Mouse (Mus musculus) spleen, postnatal 14 days (tissue): Measurements from ENCODE around the gene Rnf167.

Experiments
- DNase-seq, 2 experiments: peaks; one replicate each; pipeline ENCODE4 v3.0.0; 2021 to 2022; ENCODE audit warnings: low spot score in 2 of 2

Gene Rnf167

DNA sequence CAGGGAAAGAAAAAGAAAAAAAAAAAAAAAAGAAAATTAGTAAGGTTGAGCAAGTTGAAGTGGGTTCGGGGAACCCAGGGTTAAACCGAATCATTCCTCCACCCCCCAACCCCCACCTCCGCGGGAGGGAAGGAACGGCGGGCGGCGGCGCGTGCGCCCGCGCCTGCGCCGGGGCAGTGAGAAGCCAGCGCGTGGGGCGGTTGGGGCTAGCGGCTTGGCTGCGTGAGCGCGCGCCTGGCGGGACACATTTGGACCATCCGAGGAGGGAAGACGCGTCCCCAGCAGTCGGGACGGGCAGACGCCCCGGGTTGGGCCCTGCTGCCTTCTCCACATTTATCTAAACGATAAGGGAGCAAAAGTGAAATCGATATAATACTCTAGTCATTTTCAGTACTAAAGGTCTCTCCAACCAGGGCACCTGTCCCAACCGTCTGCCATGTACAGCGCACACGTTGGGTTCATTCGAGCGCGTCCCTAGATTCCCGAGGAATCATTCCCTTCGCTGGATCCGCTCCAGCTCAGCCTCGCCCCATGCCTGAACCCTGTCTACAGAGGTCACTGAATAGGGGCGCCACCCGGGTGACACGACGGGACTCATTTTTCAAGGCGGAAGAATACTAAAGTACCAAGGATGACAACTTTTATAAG, 8.0 kb downstream of the Rnf167 start:
- peak; percentile 58 to 69 for DNase-seq

GRCm38 (mm10) chr11:70655571-70656455, 8.8 kb downstream of the Rnf167 start:
- peak in 1 of 2 experiments; percentile 44 for DNase-seq

DNA sequence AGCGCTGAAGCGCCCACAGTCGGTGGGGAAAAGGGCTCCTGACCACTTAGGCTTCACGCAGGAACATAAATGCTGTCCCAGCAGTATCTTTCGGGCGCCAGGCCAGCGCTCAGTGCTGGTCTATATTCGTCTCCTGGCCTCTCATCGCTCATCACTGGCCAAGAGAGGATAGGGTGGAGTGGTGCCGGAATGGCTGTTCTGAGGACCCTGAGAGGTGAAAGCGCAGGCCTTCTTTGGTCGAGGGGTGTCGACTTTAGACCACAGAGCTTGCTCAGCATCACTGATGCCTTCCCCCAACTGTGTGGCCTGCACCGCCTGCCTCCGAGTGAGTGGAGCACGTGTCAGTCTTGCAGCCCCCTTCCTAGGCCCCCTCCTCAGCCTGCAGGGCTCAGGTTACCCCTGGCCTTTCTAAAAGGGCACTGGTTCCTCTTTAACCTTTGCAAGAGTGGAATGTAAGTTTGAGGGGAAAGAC, 9.5 kb downstream of the Rnf167 start:
- DNase-seq, result no peak

GRCm38 (mm10) chr11:70656964-70657363, 9.9 kb downstream of the Rnf167 start, which contains the start of gene Eno3:
Gene Eno3 (plus strand): TSS chr11:70657202.
- no peak for DNase-seq

DNA sequence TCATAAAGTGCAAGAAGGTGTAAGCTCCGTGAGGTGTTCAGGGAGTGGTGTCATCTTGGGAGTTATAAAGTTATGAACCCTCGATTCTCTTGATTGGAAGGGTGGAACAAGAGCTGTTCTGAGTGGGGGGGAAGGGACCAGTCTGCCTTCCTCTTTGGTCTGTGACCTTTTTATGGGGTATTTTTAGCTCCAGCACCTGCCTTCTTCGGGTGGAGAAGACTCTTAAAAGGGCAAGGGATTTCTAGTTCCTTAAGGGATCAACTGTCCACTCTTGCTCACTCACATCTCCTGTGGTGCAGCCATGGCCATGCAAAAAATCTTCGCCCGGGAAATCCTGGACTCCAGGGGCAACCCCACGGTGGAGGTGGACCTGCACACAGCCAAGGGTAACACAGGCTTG, 10.5 kb downstream of the Rnf167 start:
- no peak for DNase-seq

- no peak for DNase-seq
Measured at GRCm38 (mm10) chr11:70657991-70658390, 11.0 kb downstream of the Rnf167 start.

DNA sequence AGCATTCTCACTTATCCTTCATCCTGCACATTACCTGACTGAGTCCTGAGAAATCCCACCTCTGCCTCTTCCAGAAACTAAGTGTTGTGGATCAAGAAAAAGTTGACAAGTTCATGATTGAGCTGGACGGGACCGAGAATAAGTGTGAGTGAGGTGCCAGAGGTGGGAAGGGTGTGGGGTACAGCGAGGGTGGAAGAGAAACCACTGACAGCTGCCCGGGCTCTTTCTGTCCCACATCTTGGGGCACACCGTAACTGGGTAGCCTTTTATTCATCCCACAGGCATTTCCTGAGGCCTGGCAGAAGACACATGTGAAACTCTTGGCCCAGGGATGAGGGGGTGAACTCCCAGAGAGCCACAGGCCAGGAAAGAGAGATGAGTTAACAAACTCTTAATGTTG, 11.5 kb downstream of the Rnf167 start:
- DNase-seq, result no peak

GRCm38 (mm10) chr11:70658942-70659341, 11.9 kb downstream of the Rnf167 start:
- DNase-seq, result no peak

DNA sequence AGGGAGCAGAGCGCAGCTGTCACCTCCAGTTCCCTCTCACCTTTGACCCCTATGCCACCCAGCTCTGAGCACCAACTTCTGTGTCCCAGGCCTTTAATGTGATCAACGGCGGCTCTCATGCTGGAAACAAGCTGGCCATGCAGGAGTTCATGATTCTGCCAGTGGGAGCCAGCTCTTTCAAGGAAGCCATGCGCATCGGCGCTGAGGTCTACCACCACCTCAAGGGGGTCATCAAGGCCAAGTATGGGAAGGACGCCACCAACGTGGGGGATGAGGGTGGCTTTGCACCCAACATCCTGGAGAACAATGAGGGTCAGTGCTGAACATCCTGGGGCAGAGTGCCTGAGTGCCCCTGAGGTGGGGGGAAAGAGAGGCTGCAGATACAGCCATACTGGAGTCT, 13.5 kb downstream of the Rnf167 start:
- DNase-seq, result no peak

- DNase-seq, result no peak
Measured at GRCm38 (mm10) chr11:70663101-70663500, 16.1 kb downstream of the Rnf167 start.

- no peak for DNase-seq
Measured at GRCm38 (mm10) chr11:70663957-70664356, 16.9 kb downstream of the Rnf167 start.

DNA sequence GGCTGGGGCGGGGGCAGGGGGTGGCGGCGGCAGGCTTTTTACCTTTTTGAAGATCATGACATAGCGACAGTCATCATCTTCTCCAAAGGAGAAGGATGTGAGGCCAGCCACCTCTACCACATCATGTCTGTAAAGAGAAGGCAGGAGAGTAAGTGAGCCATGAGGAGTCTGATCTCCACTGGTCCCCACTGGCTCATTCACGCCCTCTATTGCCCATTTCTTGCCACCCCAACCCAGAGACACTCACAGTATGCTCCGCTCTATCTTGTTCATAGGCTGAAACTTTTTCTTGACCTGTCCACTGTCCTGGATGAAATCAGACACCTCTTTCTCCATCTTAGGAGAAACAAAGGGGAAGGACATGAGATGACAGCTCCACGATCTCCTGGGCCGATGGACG, 17.7 kb downstream of the Rnf167 start:
- no peak for DNase-seq

DNA sequence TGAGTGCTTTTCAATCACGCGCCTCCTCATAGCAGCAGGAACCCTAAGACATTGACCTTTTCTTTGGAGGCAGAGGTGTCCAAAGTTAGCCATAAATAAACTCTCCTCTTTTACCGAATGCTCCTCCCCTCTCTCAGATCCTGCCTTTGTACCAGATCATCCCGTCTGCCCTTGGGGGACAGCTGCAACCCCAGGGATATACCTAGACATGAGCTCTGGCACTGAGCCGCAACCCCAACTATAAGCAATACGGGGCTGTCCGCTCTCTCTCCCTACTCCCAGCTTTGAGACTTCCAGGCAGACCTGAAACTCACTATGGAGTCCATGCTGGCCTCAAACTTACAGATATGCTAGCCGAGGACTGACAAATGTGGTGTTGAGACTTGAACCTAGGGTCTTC, 19.7 kb downstream of the Rnf167 start:
- DNase-seq, result no peak

GRCm38 (mm10) chr11:70667271-70668150, 20.5 kb downstream of the Rnf167 start:
- no peak for DNase-seq

- peak; percentile 39 to 47 for DNase-seq
Measured at GRCm38 (mm10) chr11:70668335-70668770, 21.3 kb downstream of the Rnf167 start.

- DNase-seq, result peak; percentile 85 to 90
Measured at GRCm38 (mm10) chr11:70668771-70669505, 21.9 kb downstream of the Rnf167 start, which contains the start of gene Spag7. Gene Spag7 (minus strand): TSS chr11:70669416.

DNA sequence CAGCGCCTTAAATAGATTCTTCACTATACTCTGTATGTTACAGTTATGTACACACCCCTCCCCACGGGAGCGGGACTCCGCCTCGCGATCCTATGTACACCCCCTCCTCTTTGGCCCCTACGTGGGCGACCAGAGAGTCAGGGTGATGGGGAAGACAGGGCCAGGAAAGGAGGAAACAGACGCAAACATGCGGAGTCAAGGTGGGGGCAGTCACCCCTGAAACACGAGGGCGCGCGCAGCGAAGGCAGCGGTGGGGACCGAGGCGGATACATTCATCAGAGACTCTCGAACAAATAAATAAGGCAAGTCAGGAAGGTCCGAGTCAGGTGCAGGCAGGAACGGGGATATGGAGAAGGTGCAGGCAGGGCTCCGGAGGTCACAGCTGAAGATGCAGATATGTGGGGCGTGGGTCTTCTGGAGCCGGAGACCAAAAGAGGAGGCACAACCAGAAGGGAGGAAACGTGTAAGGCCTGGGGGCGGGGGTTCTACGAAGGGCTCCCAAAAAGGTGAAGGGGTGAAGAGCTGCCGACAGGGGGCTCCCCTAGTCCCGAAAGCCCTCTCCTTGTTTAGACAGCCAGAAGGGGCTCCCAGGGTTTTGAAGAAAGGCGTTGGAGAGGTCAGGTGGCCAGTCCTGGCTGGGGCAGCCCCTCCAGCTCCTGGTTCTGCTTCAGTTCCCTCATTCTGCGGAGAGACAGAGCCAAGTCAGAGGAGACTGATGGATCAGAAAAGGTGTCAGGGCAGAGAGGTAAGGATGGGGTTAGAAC, 22.7 kb downstream of the Rnf167 start:
- DNase-seq, result peak; percentile 64 to 75

DNA sequence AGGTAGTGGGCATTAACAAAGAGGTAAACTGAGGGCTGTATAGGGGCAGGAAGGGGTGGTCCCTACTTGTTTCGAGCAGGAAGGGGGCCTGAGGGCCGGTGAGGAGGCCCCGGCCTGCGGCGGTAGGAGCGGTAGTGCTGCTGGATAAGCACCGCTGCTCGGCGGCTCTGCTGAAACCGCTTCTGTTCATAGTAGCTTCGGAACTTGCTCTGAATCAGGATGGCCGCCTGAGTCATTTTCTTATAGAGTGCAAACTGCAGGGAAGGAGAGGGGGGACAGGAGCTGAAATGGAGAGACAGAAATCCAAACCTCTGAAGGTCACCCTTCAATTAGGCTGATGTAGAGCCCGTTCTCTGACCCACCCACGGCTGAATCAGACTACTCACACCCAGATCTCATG, 23.4 kb downstream of the Rnf167 start:
- DNase-seq, result no peak

- DNase-seq, result no peak
Measured at GRCm38 (mm10) chr11:70671333-70672047, 24.5 kb downstream of the Rnf167 start.

DNA sequence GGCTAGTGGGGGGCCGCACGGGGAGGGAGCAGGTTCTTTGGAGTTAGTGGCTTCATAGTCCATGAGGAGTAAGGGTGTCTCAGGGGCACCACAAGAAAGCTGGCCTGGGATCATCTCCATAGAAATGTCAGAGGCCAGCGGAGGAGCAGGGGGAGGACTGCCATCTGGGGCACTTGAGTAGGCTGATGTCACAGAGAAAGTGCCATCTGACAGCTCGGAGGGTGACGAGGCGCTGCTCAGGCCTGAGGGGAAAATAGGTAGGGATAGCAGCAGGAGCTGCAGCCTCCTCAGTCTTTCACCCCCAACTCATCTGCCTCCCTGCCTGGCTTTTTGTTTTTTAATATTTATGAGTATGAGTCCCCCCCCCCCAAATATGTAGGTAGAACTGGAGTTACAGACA, 27.0 kb downstream of the Rnf167 start:
- no peak for DNase-seq
